Mouse (Mus musculus) MEL (cell line): ENCODE measurements around the gene Il9r. TPM values are rescaled to one million over a fixed set of nuclear protein-coding genes. Genes with fewer than 3 reads are reported as not detected.

Source experiments
- DNase-seq: peaks from one replicate; pipeline ENCODE4 v3.0.0; 2011; ENCODE audit warnings: low read depth, low spot score
- H3K27ac ChIP-seq: 2 replicates; pipeline ENCODE4 v1.5.1; 2012; ENCODE audit warnings: low read depth, mild to moderate bottlenecking, control low read depth, low read length, moderate library complexity; ENCODE audit not compliant: control insufficient read depth
- H3K27me3 ChIP-seq, 2 experiments: fragments of 150-350 bp in 1 of 2; sonication (generic) in 1 of 2; 2 replicates each; pipeline ENCODE4 v1.6.1; 2012; ENCODE audit warnings: low read length in 2 of 2, mild to moderate bottlenecking in 2 of 2, improper control_type of control experiment in 1 of 2, moderate library complexity in 1 of 2; ENCODE audit not compliant: insufficient read depth in 2 of 2, control insufficient read depth in 1 of 2
- H3K36me3 ChIP-seq, 2 experiments: 2 replicates each; pipeline ENCODE4 v1.6.1; 2012 to 2014; ENCODE audit warnings: low read length in 2 of 2, improper control_type of control experiment in 1 of 2, inconsistent platforms in 1 of 2, mild to moderate bottlenecking in 1 of 2; ENCODE audit not compliant: insufficient read depth in 2 of 2, control insufficient read depth in 1 of 2
- H3K4me1 ChIP-seq, 2 experiments: fragments of 150-350 bp in 1 of 2; sonication (generic) in 1 of 2; 2 replicates each; pipeline ENCODE4 v1.6.1; 2012; ENCODE audit warnings: low read length in 2 of 2, improper control_type of control experiment in 1 of 2, mild to moderate bottlenecking in 1 of 2; ENCODE audit not compliant: insufficient read depth in 2 of 2, control insufficient read depth in 1 of 2
- H3K4me3 ChIP-seq, 2 experiments: fragments of 150-350 bp in 1 of 2; sonication (generic) in 1 of 2; 2 replicates each; pipeline ENCODE4 v1.5.1; 2012; ENCODE audit warnings: low read depth in 2 of 2, low read length in 2 of 2, mild to moderate bottlenecking in 2 of 2, moderate library complexity in 2 of 2, control low read depth in 1 of 2, improper control_type of control experiment in 1 of 2; ENCODE audit not compliant: control insufficient read depth in 1 of 2, insufficient read depth in 1 of 2
- H3K79me2 ChIP-seq: 2 replicates; pipeline ENCODE4 v1.6.1; 2012; ENCODE audit warnings: mild to moderate bottlenecking, low read length, moderate library complexity; ENCODE audit not compliant: control insufficient read depth, poor library complexity, insufficient read depth
- H3K9ac ChIP-seq: 2 replicates; pipeline ENCODE4 v1.6.1; 2012; ENCODE audit warnings: low read depth, mild to moderate bottlenecking, control low read depth, low read length, moderate library complexity; ENCODE audit not compliant: control insufficient read depth, poor library complexity, severe bottlenecking
- H3K9me3 ChIP-seq: fragments of 150-350 bp; sonication (generic); replicated peaks from 2 replicates; pipeline ENCODE4 v1.6.1; 2012; ENCODE audit warnings: mild to moderate bottlenecking, low read length, improper control_type of control experiment, moderate library complexity; ENCODE audit not compliant: insufficient read depth
- BHLHE40 ChIP-seq: IDR thresholded peaks from 2 replicates; pipeline ENCODE4 v1.6.1; 2012; ENCODE audit warnings: low read depth, mild to moderate bottlenecking, inconsistent platforms, low read length, improper control_type of control experiment, borderline replicate concordance
- CHD2 ChIP-seq: IDR thresholded peaks from 2 replicates; pipeline ENCODE4 v1.6.1; 2011; ENCODE audit warnings: low read length, improper control_type of control experiment
- CTCF ChIP-seq, 3 experiments: IDR thresholded peaks in 2 of 3; conservative IDR thresholded peaks in 1 of 3; 2 replicates each; pipeline ENCODE4 v1.5.1; 2011 to 2012; ENCODE audit warnings: low read length in 3 of 3, low read depth in 2 of 3, mild to moderate bottlenecking in 2 of 3, improper control_type of control experiment in 1 of 3, inconsistent platforms in 1 of 3, mixed read lengths in 1 of 3, moderate library complexity in 1 of 3; ENCODE audit not compliant: control insufficient read depth in 1 of 3, insufficient read depth in 1 of 3, poor library complexity in 1 of 3, severe bottlenecking in 1 of 3
- E2F4 ChIP-seq: IDR thresholded peaks from 2 replicates; pipeline ENCODE4 v1.6.1; 2011; ENCODE audit warnings: low read depth, low read length, improper control_type of control experiment, borderline replicate concordance
- ELF1 ChIP-seq: IDR thresholded peaks from 2 replicates; pipeline ENCODE4 v1.6.1; 2014; ENCODE audit warnings: low read depth, mild to moderate bottlenecking, inconsistent platforms, low read length, improper control_type of control experiment, moderate library complexity
- EP300 ChIP-seq, 2 experiments: IDR thresholded peaks; 2 replicates each; pipeline ENCODE4 v1.6.1; 2011; ENCODE audit warnings: improper control_type of control experiment in 2 of 2, low read length in 2 of 2, low read depth in 1 of 2, mild to moderate bottlenecking in 1 of 2
- GATA1 ChIP-seq: IDR thresholded peaks from 2 replicates; pipeline ENCODE4 v1.6.1; 2011; ENCODE audit warnings: low read depth, low read length, improper control_type of control experiment
- HCFC1 ChIP-seq: IDR thresholded peaks from 2 replicates; pipeline ENCODE4 v1.6.1; 2012; ENCODE audit warnings: low read depth, mild to moderate bottlenecking, inconsistent platforms, low read length, improper control_type of control experiment, moderate library complexity
- JUND ChIP-seq: IDR thresholded peaks from 2 replicates; pipeline ENCODE4 v1.6.1; 2011; ENCODE audit warnings: low read depth, mild to moderate bottlenecking, improper control_type of control experiment, low read length
- KAT2A ChIP-seq: conservative IDR thresholded peaks from 2 replicates; pipeline ENCODE4 v1.6.1; 2012; ENCODE audit warnings: low read depth, low read length, improper control_type of control experiment, inconsistent platforms
- MAFK ChIP-seq: IDR thresholded peaks from 2 replicates; pipeline ENCODE4 v1.6.1; 2011; ENCODE audit warnings: low read depth, mild to moderate bottlenecking, low read length, improper control_type of control experiment, borderline replicate concordance
- MAX ChIP-seq: IDR thresholded peaks from 2 replicates; pipeline ENCODE4 v1.6.1; 2011; ENCODE audit warnings: low read length, improper control_type of control experiment
- MAZ ChIP-seq: IDR thresholded peaks from 2 replicates; pipeline ENCODE4 v1.6.1; 2012; ENCODE audit warnings: low read depth, mild to moderate bottlenecking, inconsistent platforms, low read length, improper control_type of control experiment
- MEF2A ChIP-seq: IDR thresholded peaks from 2 replicates; pipeline ENCODE4 v1.6.1; 2014; ENCODE audit warnings: low read depth, mild to moderate bottlenecking, inconsistent platforms, low read length, improper control_type of control experiment; ENCODE audit not compliant: poor library complexity, insufficient replicate concordance, severe bottlenecking; ENCODE audit errors: extremely low read depth
- MXI1 ChIP-seq: IDR thresholded peaks from 2 replicates; pipeline ENCODE4 v1.6.1; 2011; ENCODE audit warnings: mild to moderate bottlenecking, low read depth, low read length, improper control_type of control experiment
- MYB ChIP-seq: IDR thresholded peaks from 2 replicates; pipeline ENCODE4 v1.6.1; 2011; ENCODE audit warnings: mild to moderate bottlenecking, low read depth, low read length, improper control_type of control experiment
- MYC ChIP-seq: IDR thresholded peaks from 2 replicates; pipeline ENCODE4 v1.6.1; 2011; ENCODE audit warnings: low read depth, mild to moderate bottlenecking, low read length, improper control_type of control experiment, moderate library complexity
- NELFE ChIP-seq: IDR thresholded peaks from 2 replicates; pipeline ENCODE4 v1.6.1; 2011; ENCODE audit warnings: low read depth, low read length, improper control_type of control experiment
- POLR2A ChIP-seq, 2 experiments: IDR thresholded peaks; 2 replicates each; pipeline ENCODE4 v1.6.1; 2011 to 2012; ENCODE audit warnings: low read length in 2 of 2, mild to moderate bottlenecking in 2 of 2, control low read depth in 1 of 2, improper control_type of control experiment in 1 of 2, low read depth in 1 of 2, moderate library complexity in 1 of 2; ENCODE audit not compliant: control insufficient read depth in 1 of 2, insufficient read depth in 1 of 2, poor library complexity in 1 of 2
- POLR2AphosphoS2 ChIP-seq: IDR thresholded peaks from 2 replicates; pipeline ENCODE4 v1.6.1; 2011; ENCODE audit warnings: low read length, improper control_type of control experiment
- POLR2AphosphoS5 ChIP-seq: IDR thresholded peaks from 2 replicates; pipeline ENCODE4 v1.6.1; 2012; ENCODE audit warnings: low read depth, borderline replicate concordance, mild to moderate bottlenecking, inconsistent platforms, low read length, moderate library complexity, mixed read lengths
- RAD21 ChIP-seq: IDR thresholded peaks from 2 replicates; pipeline ENCODE4 v1.6.1; 2011; ENCODE audit warnings: mild to moderate bottlenecking, low read depth, low read length, improper control_type of control experiment
- SIN3A ChIP-seq: IDR thresholded peaks from 2 replicates; pipeline ENCODE4 v1.6.1; 2012; ENCODE audit warnings: low read length, improper control_type of control experiment, inconsistent platforms
- SMC3 ChIP-seq: IDR thresholded peaks from 2 replicates; pipeline ENCODE4 v1.6.1; 2011; ENCODE audit warnings: low read depth, low read length, improper control_type of control experiment
- TAL1 ChIP-seq: IDR thresholded peaks from 2 replicates; pipeline ENCODE4 v1.6.1; 2012; ENCODE audit warnings: mild to moderate bottlenecking, inconsistent platforms, low read length, moderate library complexity, mixed read lengths
- TBP ChIP-seq: IDR thresholded peaks from 2 replicates; pipeline ENCODE4 v1.8.0; 2011; ENCODE audit warnings: low read depth, low read length, improper control_type of control experiment
- TCF12 ChIP-seq: IDR thresholded peaks from 2 replicates; pipeline ENCODE4 v1.6.1; 2014; ENCODE audit warnings: low read depth, mild to moderate bottlenecking, inconsistent platforms, low read length, improper control_type of control experiment, moderate library complexity
- UBTF ChIP-seq: IDR thresholded peaks from 2 replicates; pipeline ENCODE4 v1.6.1; 2012; ENCODE audit warnings: low read depth, mild to moderate bottlenecking, inconsistent platforms, low read length, improper control_type of control experiment, moderate library complexity, borderline replicate concordance; ENCODE audit not compliant: insufficient read depth
- USF1 ChIP-seq: IDR thresholded peaks from 2 replicates; pipeline ENCODE4 v1.6.1; 2014; ENCODE audit warnings: low read depth, mild to moderate bottlenecking, inconsistent platforms, low read length, improper control_type of control experiment, moderate library complexity
- USF2 ChIP-seq, 2 experiments: IDR thresholded peaks; 2 replicates each; pipeline ENCODE4 v1.6.1; 2011 to 2012; ENCODE audit warnings: improper control_type of control experiment in 2 of 2, low read length in 2 of 2, borderline replicate concordance in 1 of 2, inconsistent platforms in 1 of 2, low read depth in 1 of 2, mild to moderate bottlenecking in 1 of 2; ENCODE audit not compliant: insufficient read depth in 1 of 2
- ZC3H11A ChIP-seq: IDR thresholded peaks from 2 replicates; pipeline ENCODE4 v1.6.1; 2012; ENCODE audit warnings: low read depth, mild to moderate bottlenecking, inconsistent platforms, low read length, improper control_type of control experiment
- ZKSCAN1 ChIP-seq: IDR thresholded peaks from 2 replicates; pipeline ENCODE4 v1.6.1; 2012; ENCODE audit warnings: low read depth, mild to moderate bottlenecking, inconsistent platforms, low read length, improper control_type of control experiment, moderate library complexity
- ZMIZ1 ChIP-seq: IDR thresholded peaks from 2 replicates; pipeline ENCODE4 v1.6.1; 2012; ENCODE audit warnings: low read depth, mild to moderate bottlenecking, inconsistent platforms, low read length, improper control_type of control experiment, moderate library complexity
- polyA plus RNA-seq, 2 experiments: library from polyadenylated mRNA; stranded (reverse) in 1 of 2; unstranded in 1 of 2; fragments of >175 nt in 1 of 2; fragments of >200 nt in 1 of 2; gene quantifications; 2 replicates each; pipeline versions ENCODE4 v1.2.1 to v1.2.4; 2012; ENCODE audit warnings: low replicate concordance in 2 of 2, low read depth in 1 of 2; ENCODE audit not compliant: insufficient read length in 2 of 2, insufficient read depth in 1 of 2, missing spikeins in 1 of 2
- total RNA-seq: library from RNA; depleted of rRNA; stranded (reverse); fragments of 300-350 nt; gene quantifications from 2 replicates; pipeline ENCODE4 v1.2.3, GENCODE M21; 2012

Gene Il9r
- total and polyA plus RNA-seq, 3 experiments = 56.9 to 83.8 TPM; not detected in 1

- TF ChIP-seq USF2 (IDR thresholded peaks at IDR 0.05; ENCODE audit: borderline replicate concordance in 1 of 2, insufficient read depth in 1 of 2, low read depth in 1 of 2, low read length in 2 of 2) (no peak), HCFC1 (no peak), SIN3A (no peak)
- TF ChIP-seq, all 39 proteins: peak for 0
Measured at GRCm38 (mm10) chr11:32184469-32184868, 15.6 kb downstream of the Il9r start (continued).

- no peaks in the 10 kb centered on the region for H3K27me3 ChIP-seq
- no peaks in the 10 kb centered on the region for H3K36me3 ChIP-seq
- H3K4me3 ChIP-seq = no peak overlapping the region
- no peak overlapping the region for H3K27ac ChIP-seq
- no peaks in the 10 kb centered on the region for H3K9me3 ChIP-seq
- no peaks in the 10 kb centered on the region for H3K4me1 ChIP-seq
- no peak overlapping the region for H3K9ac ChIP-seq
- peak; percentile 80 for DNase-seq
- H3K79me2 ChIP-seq = no peaks in the 10 kb centered on the region
- TF ChIP-seq JUND = peak; percentile 72
- no peak for TF ChIP-seq MEF2A
- no peak for TF ChIP-seq USF2 (IDR thresholded peaks at IDR 0.05; ENCODE audit: borderline replicate concordance in 1 of 2, insufficient read depth in 1 of 2, low read depth in 1 of 2, low read length in 2 of 2)
- TF ChIP-seq ZC3H11A = peak; percentile 98
- TF ChIP-seq E2F4 = no peak
- TF ChIP-seq MYC = no peak
- TF ChIP-seq MYB = no peak
- TF ChIP-seq MAX = no peak
- TF ChIP-seq UBTF = no peak
- peak; percentile 86 for TF ChIP-seq GATA1
- TF ChIP-seq BHLHE40 = peak; percentile 59; the same call in 1 of the 2 replicates
- no peak for TF ChIP-seq MAFK
- no peak for TF ChIP-seq MXI1
- no peak for TF ChIP-seq POLR2A (IDR thresholded peaks at IDR 0.05; ENCODE audit: control insufficient read depth in 1 of 2, insufficient read depth in 1 of 2, low read depth in 1 of 2, low read length in 2 of 2, poor library complexity in 1 of 2)
- TF ChIP-seq TCF12 = no peak
- TF ChIP-seq HCFC1 = 0 out of 2 replicates have a peak, but pooled peaks have one; percentile 25
- no peak for TF ChIP-seq POLR2AphosphoS5
- peak; percentile 99 for TF ChIP-seq SMC3
- TF ChIP-seq KAT2A = no peak
- 0 out of 4 replicates have a peak, but pooled peaks of 1 of the 2 experiments have one; percentile 6 for TF ChIP-seq EP300 (IDR thresholded peaks at IDR 0.05; ENCODE audit: low read depth in 1 of 2, low read length in 2 of 2)
- TF ChIP-seq SIN3A = peak; percentile 48
- TF ChIP-seq RAD21 = no peak; the same call in none of the 2 replicates
- TF ChIP-seq TAL1 = no peak
- TF ChIP-seq POLR2AphosphoS2 = no peak
- no peak for TF ChIP-seq ZKSCAN1
- TF ChIP-seq ELF1 = no peak
- no peak for TF ChIP-seq TBP
- no peak for TF ChIP-seq CHD2
- TF ChIP-seq ZMIZ1 = no peak
- TF ChIP-seq USF1 = no peak
- peak in 2 of 3 experiments; percentile 89 to 93 for TF ChIP-seq CTCF (IDR thresholded peaks at IDR 0.05 in 2 of 3, conservative IDR thresholded peaks at IDR 0.05 in 1 of 3; ENCODE audit: control insufficient read depth in 1 of 3, insufficient read depth in 1 of 3, low read depth in 2 of 3, low read length in 3 of 3, poor library complexity in 1 of 3, severe bottlenecking in 1 of 3)
- 0 out of 2 replicates have a peak, but pooled peaks have one; percentile 32 for TF ChIP-seq MAZ
- TF ChIP-seq NELFE = no peak
Measured at GRCm38 (mm10) chr11:32181973-32182868, 17.9 kb downstream of the Il9r start.
